28 mouse cellular contexts compared by ENCODE assay signal in genomic region chr3:145841961-145842710, GRCm38 (mm10).
DNase-seq lines count a peak whose midpoint lies in the region; ATAC-seq and TF ChIP-seq lines count a peak whose summit lies in the region.
"Had no signal": no experiment of that assay in that cellular context is flagged by ENCODE, and none has a peak within 500 bp of the region (broad histone marks: within the 10 kb centered on the region; RNA-seq: fewer than 3 reads in every experiment).

No protein-coding gene starts in this region.

- no peak for ATAC-seq in kidney, postnatal 0 days (replicated peaks; ENCODE audit: low FRiP score, low read depth)
- ATAC-seq in forebrain, postnatal 0 days, result peak; percentile 54
- ATAC-seq in midbrain, embryonic 15.5 days (replicated peaks), result no peak
- ATAC-seq: activated CD4-positive, CD25-positive, alpha-beta regulatory T cell, adult 4 months; hindbrain, embryonic 16.5 days; intestine, embryonic 15.5 days had no signal

- no peak overlapping the region for H3K9ac ChIP-seq in kidney, postnatal 0 days (ENCODE audit: low read depth, low read length)
- no peak overlapping the region for H3K9ac ChIP-seq in forebrain, postnatal 0 days
- H3K9ac ChIP-seq in midbrain, embryonic 15.5 days, result no peak overlapping the region
- H3K9ac ChIP-seq: intestine, embryonic 15.5 days; limb, embryonic 13.5 days; liver, embryonic 15.5 days; lung, embryonic 15.5 days; neural tube, embryonic 12.5 days had no signal

- H3K36me3 ChIP-seq in kidney, postnatal 0 days (ENCODE audit: insufficient read depth, low read length), result no peaks in the 10 kb centered on the region
- no peaks in the 10 kb centered on the region for H3K36me3 ChIP-seq in forebrain, postnatal 0 days (ENCODE audit: insufficient read depth)
- H3K36me3 ChIP-seq in midbrain, embryonic 15.5 days (replicated peaks), result no peaks in the 10 kb centered on the region
- H3K36me3 ChIP-seq: intestine, embryonic 15.5 days; limb, embryonic 13.5 days; liver, embryonic 15.5 days; lung, embryonic 15.5 days; neural tube, embryonic 12.5 days had no signal

- DNase-seq in heart, adult 11 months, result peak; percentile 62
- no peak for DNase-seq in heart, postnatal 4 days
- DNase-seq in kidney, postnatal 0 days (ENCODE audit: low spot score), result peak; percentile 66
- no peak for DNase-seq in kidney, postnatal 10 days
- DNase-seq in forebrain, postnatal 0 days, result peak; percentile 61
- DNase-seq: adrenal gland, adult 2 months; adrenal gland, postnatal 36 days; B cell, adult 2 months; cerebellum, adult 2 months; cerebellum, postnatal 14 days; gastrocnemius, postnatal 10 days; heart, postnatal 14 days; kidney, postnatal 4 days; right cerebral cortex, postnatal 4 days; thymus, adult 18-20 months; thymus, postnatal 25 days had no signal

- H3K27ac ChIP-seq in kidney, postnatal 0 days, result no peak overlapping the region
- H3K27ac ChIP-seq in embryonic fibroblast, embryonic 13.5 days (ENCODE audit: insufficient read depth, low read length), result peak overlapping the region; percentile 82
- no peak overlapping the region for H3K27ac ChIP-seq in forebrain, postnatal 0 days (ENCODE audit: low read depth, low read length)
- no peak overlapping the region for H3K27ac ChIP-seq in midbrain, embryonic 15.5 days
- H3K27ac ChIP-seq: intestine, embryonic 15.5 days; limb, embryonic 13.5 days; liver, embryonic 15.5 days; lung, embryonic 15.5 days; neural tube, embryonic 12.5 days; stomach, postnatal 0 days had no signal

- H3K27me3 ChIP-seq in kidney, postnatal 0 days (ENCODE audit: insufficient read depth, low read length), result no peaks in the 10 kb centered on the region
- no peaks in the 10 kb centered on the region for H3K27me3 ChIP-seq in forebrain, postnatal 0 days (ENCODE audit: insufficient read depth, low read length)
- no peaks in the 10 kb centered on the region for H3K27me3 ChIP-seq in midbrain, embryonic 15.5 days (replicated peaks)
- H3K27me3 ChIP-seq: intestine, embryonic 15.5 days; limb, embryonic 13.5 days; liver, embryonic 15.5 days; lung, embryonic 15.5 days; neural tube, embryonic 12.5 days had no signal

- TF ChIP-seq CTCF in kidney, postnatal 0 days (IDR thresholded peaks at IDR 0.05; ENCODE audit: low read depth), result no peak
- TF ChIP-seq CTCF in embryonic fibroblast, embryonic 13.5 days (IDR thresholded peaks at IDR 0.05; ENCODE audit: borderline replicate concordance, insufficient read depth, low read length), result no peak
- TF ChIP-seq CTCF in forebrain, postnatal 0 days (IDR thresholded peaks at IDR 0.05; ENCODE audit: low read depth), result no peak

- H3K9me3 ChIP-seq in kidney, postnatal 0 days (replicated peaks; ENCODE audit: low read length), result no peaks in the 10 kb centered on the region
- H3K9me3 ChIP-seq in forebrain, postnatal 0 days (ENCODE audit: low read length), result no peaks in the 10 kb centered on the region
- H3K9me3 ChIP-seq in midbrain, embryonic 15.5 days, result no peaks in the 10 kb centered on the region
- H3K9me3 ChIP-seq: intestine, embryonic 15.5 days; liver, embryonic 15.5 days; lung, embryonic 15.5 days; neural tube, embryonic 12.5 days had no signal

- H3K4me3 ChIP-seq in kidney, postnatal 0 days (replicated peaks; ENCODE audit: low read depth, low read length), result no peak overlapping the region
- no peak overlapping the region for H3K4me3 ChIP-seq in embryonic fibroblast, embryonic 13.5 days (ENCODE audit: insufficient read depth, low read length)
- H3K4me3 ChIP-seq in forebrain, postnatal 0 days (ENCODE audit: low read depth, low read length), result no peak overlapping the region
- no peak overlapping the region for H3K4me3 ChIP-seq in midbrain, embryonic 15.5 days
- H3K4me3 ChIP-seq: intestine, embryonic 15.5 days; limb, embryonic 13.5 days; liver, embryonic 15.5 days; lung, embryonic 15.5 days; myocyte; neural tube, embryonic 12.5 days had no signal

- 0 out of 2 replicates have a peak, but pooled peaks cover 6% of the 10 kb centered on the region for H3K4me1 ChIP-seq in kidney, postnatal 0 days (replicated peaks; ENCODE audit: insufficient read depth, low read length)
- peaks cover 19% of the 10 kb centered on the region for H3K4me1 ChIP-seq in embryonic fibroblast, embryonic 13.5 days (ENCODE audit: control insufficient read depth, insufficient read depth, low read length)
- no peaks in the 10 kb centered on the region for H3K4me1 ChIP-seq in forebrain, postnatal 0 days (ENCODE audit: insufficient read depth)
- H3K4me1 ChIP-seq in midbrain, embryonic 15.5 days, result no peaks in the 10 kb centered on the region
- H3K4me1 ChIP-seq: intestine, embryonic 15.5 days; limb, embryonic 13.5 days; liver, embryonic 15.5 days; lung, embryonic 15.5 days had no signal

- 46% methylated on average over 12 of the region's 12 CpGs for WGBS in kidney, postnatal 0 days
- WGBS in forebrain, postnatal 0 days, result 65% methylated on average over 12 of the region's 12 CpGs
- WGBS in midbrain, embryonic 15.5 days, result 88% methylated on average over 12 of the region's 12 CpGs

- H3K4me2 ChIP-seq in kidney, postnatal 0 days (ENCODE audit: low read length), result no peak overlapping the region
- no peak overlapping the region for H3K4me2 ChIP-seq in forebrain, postnatal 0 days (ENCODE audit: low read depth)
- H3K4me2 ChIP-seq in midbrain, embryonic 15.5 days, result no peak overlapping the region
- H3K4me2 ChIP-seq: intestine, embryonic 15.5 days; limb, embryonic 13.5 days; liver, embryonic 15.5 days; lung, embryonic 15.5 days; midbrain, embryonic 11.5 days; neural tube, embryonic 12.5 days had no signal

- TF ChIP-seq POLR2A in embryonic fibroblast, embryonic 13.5 days (IDR thresholded peaks at IDR 0.05; ENCODE audit: low read depth, low read length), result no peak

Comparison
In these comparisons a context has a peak if more than half of its experiments do, and no peak if none do; other contexts are left out.
1. DNase-seq: peak in heart, adult 11 months (single experiment), kidney, postnatal 0 days (single experiment) and forebrain, postnatal 0 days (single experiment); none in heart, postnatal 4 days (single experiment) and kidney, postnatal 10 days (single experiment).